Mouse (Mus musculus): ENCODE measurements around the gene Lrrtm1. TPM values are rescaled to one million over a fixed set of nuclear protein-coding genes. Genes with fewer than 3 reads are reported as not detected.

Lrrtm1 gene
- polyA plus RNA-seq, 1 experiment from 2014 or later: 2.4 TPM

DNA sequence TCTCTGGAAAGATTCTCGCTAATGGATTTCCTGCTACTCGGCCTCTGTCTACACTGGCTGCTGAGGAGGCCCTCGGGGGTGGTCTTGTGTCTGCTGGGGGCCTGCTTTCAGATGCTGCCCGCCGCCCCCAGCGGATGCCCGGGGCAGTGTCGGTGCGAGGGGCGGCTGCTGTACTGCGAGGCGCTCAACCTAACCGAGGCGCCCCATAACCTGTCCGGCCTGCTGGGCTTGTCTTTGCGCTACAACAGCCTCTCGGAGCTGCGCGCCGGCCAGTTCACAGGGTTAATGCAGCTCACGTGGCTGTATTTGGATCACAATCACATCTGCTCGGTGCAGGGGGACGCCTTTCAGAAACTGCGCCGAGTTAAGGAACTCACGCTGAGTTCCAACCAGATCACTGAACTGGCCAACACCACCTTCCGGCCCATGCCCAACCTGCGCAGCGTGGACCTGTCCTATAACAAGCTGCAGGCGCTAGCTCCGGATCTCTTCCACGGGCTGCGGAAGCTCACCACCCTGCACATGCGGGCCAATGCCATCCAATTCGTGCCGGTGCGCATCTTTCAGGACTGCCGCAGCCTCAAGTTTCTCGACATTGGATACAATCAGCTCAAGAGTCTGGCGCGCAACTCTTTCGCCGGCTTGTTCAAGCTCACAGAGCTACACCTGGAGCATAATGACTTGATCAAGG, 1.2 kb downstream of the Lrrtm1 start:
- H3K4me3 ChIP-seq: peak overlapping the region; percentile 58
- no peak for ATAC-seq (ENCODE audit: extremely low read depth, insufficient number of reproducible peaks, low FRiP score, low TSS enrichment)
- under 1% methylated on average over 43 of the region's 43 CpGs for WGBS
- H3K27me3 ChIP-seq (replicated peaks): peaks cover 80% of the 10 kb centered on the region
- H3K4me2 ChIP-seq: peak overlapping the region; percentile 94
- H3K4me1 ChIP-seq: peaks cover 19% of the 10 kb centered on the region
- H3K9ac ChIP-seq: peak overlapping the region; percentile 67
- no peaks in the 10 kb centered on the region for H3K36me3 ChIP-seq
- H3K9me3 ChIP-seq: no peaks in the 10 kb centered on the region
- no peak overlapping the region for H3K27ac ChIP-seq (replicated peaks)

DNA sequence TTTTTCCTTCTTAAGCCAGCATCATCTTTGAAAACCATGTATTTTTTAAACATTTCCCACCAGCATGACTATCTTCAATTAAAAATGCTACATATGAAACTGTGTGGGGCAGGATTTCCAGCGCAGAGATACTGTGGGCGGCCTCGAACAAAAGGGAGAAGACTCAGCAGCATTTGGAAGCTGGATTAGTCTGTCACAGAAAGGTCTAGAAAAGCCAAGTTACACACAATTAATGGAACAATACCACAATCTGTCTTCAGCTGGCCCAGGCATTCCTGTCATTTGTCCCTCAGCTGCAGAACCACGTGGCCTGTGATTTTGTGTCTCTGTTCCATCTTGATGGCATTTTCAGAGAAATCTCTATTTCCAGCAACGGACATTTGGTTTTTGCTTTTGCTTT, 11.0 kb downstream of the Lrrtm1 start:
- ATAC-seq (ENCODE audit: extremely low read depth, insufficient number of reproducible peaks, low FRiP score, low TSS enrichment): no peak
- H3K4me3 ChIP-seq: no peak overlapping the region
- no peak overlapping the region for H3K27ac ChIP-seq (replicated peaks)
- 69% methylated on average over 5 of the region's 5 CpGs for WGBS
- H3K4me2 ChIP-seq: no peak overlapping the region
- H3K4me1 ChIP-seq: peaks cover 4% of the 10 kb centered on the region; the same call in 1 of the 2 replicates
- no peaks in the 10 kb centered on the region for H3K36me3 ChIP-seq
- H3K9me3 ChIP-seq: no peaks in the 10 kb centered on the region
- H3K9ac ChIP-seq: no peak overlapping the region
- H3K27me3 ChIP-seq (replicated peaks): peaks cover 4% of the 10 kb centered on the region

DNA sequence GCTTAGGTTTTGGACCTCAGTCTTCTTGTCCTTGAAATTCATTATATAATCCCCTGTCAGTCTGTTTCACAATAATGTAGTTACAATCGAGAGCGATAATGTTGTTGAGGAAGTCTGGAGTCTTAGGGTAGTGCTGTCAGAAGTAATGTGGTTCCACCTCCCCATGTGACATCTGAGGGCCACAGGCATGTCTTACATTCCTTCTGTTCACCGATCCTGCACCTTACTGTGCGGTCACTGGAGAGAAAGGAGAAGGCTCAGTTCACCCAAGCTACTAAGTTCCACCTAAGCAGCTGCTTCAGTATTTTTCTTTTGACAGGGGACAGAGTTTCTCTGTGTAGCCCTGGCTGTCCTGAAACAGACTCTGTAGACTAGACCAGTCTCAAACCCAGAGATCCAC, 13.9 kb downstream of the Lrrtm1 start:
- Histone ChIP-seq H3K27ac (replicated peaks) (no peak overlapping the region), H3K4me2 (no peak overlapping the region), H3K4me1 (peaks cover 4% of the 10 kb centered on the region; the same call in 1 of the 2 replicates), H3K27me3 (replicated peaks) (no peaks in the 10 kb centered on the region), H3K9ac (no peak overlapping the region), H3K36me3 (no peaks in the 10 kb centered on the region), H3K4me3 (no peak overlapping the region), H3K9me3 (no peaks in the 10 kb centered on the region)
- ATAC-seq (ENCODE audit: extremely low read depth, insufficient number of reproducible peaks, low FRiP score, low TSS enrichment): no peak
- WGBS: 80% methylated on average over 4 of the region's 4 CpGs

DNA sequence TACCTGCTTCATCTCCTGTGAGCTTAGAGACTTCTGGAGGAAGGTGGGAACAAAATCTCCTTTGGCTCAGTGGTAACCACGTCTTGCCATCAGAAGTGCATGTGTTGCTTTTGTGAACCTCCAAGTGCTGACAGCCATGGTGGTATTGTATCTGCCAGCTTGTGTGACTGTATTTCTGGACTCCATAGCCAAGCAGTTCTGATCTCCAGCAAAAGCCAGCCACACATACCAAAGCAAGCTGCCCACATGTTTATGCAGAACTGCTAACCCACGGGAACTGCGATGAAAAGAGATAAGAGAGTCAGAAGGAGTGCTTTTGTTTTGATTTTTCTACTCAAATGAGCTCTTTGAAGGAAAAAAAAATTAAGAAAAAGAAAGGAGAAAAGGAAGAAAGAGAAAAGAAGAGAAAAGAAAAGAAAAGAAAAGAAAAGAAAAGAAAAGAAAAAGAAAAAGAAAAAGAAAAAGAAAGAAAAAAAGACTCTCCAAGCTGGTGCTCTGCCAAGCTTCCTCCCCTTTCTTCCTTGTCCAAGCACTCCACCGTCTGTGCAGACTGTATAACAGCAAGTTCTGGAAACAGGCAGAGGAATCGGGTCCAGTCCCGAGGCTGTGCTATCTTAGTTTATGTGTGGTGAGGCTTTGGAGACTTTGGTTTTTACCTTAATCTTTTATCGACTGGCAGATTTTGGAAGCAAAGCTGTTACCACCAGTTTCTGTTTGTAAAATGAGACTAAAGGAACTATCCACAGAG, 15.0 kb downstream of the Lrrtm1 start:
- Histone ChIP-seq H3K9ac (no peak overlapping the region), H3K36me3 (no peaks in the 10 kb centered on the region), H3K4me3 (no peak overlapping the region), H3K4me1 (peaks cover 4% of the 10 kb centered on the region; the same call in 1 of the 2 replicates), H3K9me3 (no peaks in the 10 kb centered on the region), H3K27me3 (replicated peaks) (no peaks in the 10 kb centered on the region), H3K4me2 (peak overlapping the region; percentile 38), H3K27ac (replicated peaks) (no peak overlapping the region)
- no peak for ATAC-seq (ENCODE audit: extremely low read depth, insufficient number of reproducible peaks, low FRiP score, low TSS enrichment)
- 27% methylated on average over 7 of the region's 7 CpGs for WGBS

DNA sequence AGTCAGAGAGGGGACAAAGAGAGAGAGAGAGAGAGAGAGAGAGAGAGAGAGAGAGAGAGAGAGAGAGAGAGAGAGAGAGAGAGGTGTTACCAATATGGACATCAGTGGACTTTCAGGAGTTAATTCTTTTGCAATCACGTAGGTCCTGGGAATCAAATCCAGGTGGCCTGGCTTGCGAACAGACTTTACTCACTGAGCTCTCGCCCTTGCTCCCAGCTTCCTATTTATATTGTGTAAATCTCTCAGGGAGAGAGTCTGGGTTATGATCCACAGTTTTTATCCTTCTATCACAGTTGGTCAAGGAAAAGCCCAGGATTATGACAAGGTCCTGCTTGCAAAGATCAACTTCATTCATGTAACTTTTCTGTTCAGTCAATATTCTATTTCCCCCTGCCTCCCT, 22.7 kb downstream of the Lrrtm1 start:
- WGBS: 61% methylated on average over 3 of the region's 3 CpGs
- H3K4me2 ChIP-seq: no peak overlapping the region
- no peak overlapping the region for H3K4me3 ChIP-seq
- no peaks in the 10 kb centered on the region for H3K27me3 ChIP-seq (replicated peaks)
- ATAC-seq (ENCODE audit: extremely low read depth, insufficient number of reproducible peaks, low FRiP score, low TSS enrichment): no peak
- H3K4me1 ChIP-seq: no peaks in the 10 kb centered on the region
- H3K9me3 ChIP-seq: no peaks in the 10 kb centered on the region
- no peak overlapping the region for H3K9ac ChIP-seq
- no peak overlapping the region for H3K27ac ChIP-seq (replicated peaks)
- H3K36me3 ChIP-seq: no peaks in the 10 kb centered on the region

DNA sequence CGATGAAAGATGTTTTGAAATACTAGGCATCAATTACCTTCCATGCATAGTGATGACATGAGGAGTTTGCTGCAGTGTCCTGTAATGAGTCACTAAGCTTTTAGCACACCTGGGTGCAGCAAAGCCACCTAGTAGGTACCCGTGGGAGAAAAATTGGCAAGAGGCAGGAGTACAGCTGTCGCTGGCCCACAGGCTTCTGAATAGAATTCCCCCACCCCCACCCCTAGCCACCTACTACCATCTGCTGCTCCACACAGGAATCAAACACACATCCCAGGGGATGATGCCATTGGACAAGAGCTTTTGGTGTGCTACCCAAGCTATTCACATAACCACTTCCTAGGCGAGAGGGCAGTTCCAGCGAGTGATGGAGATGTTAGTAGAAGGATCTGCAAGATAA, 36.3 kb downstream of the Lrrtm1 start:
- Histone ChIP-seq H3K36me3 (no peaks in the 10 kb centered on the region), H3K4me1 (no peaks in the 10 kb centered on the region), H3K27me3 (replicated peaks) (no peaks in the 10 kb centered on the region), H3K27ac (replicated peaks) (no peak overlapping the region), H3K4me3 (no peak overlapping the region), H3K9me3 (no peaks in the 10 kb centered on the region), H3K9ac (no peak overlapping the region), H3K4me2 (no peak overlapping the region)
- no peak for ATAC-seq (ENCODE audit: extremely low read depth, insufficient number of reproducible peaks, low FRiP score, low TSS enrichment)
- WGBS: 77% methylated on average over 5 of the region's 5 CpGs

DNA sequence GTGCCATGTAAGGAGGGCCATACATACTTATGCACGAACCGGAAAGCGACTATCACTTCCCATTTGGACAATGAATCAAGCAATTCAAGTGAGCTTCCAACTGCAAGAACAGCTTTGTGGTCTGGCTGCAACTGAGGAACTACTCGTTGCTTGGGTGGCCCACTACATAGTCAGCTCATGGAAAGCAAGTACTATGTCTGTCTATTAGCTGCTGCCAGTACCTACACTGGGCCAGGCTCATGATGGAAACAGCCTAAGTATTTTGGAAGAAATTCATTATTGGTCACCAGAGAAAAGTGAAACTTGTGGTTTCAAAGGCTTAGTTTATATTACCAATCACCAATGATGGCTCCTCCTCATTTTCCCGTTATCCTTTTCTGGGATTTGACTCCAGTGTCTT, 43.8 kb downstream of the Lrrtm1 start:
- Histone ChIP-seq H3K9me3 (no peaks in the 10 kb centered on the region), H3K36me3 (no peaks in the 10 kb centered on the region), H3K9ac (no peak overlapping the region), H3K27me3 (replicated peaks) (no peaks in the 10 kb centered on the region), H3K4me1 (no peaks in the 10 kb centered on the region), H3K4me2 (no peak overlapping the region), H3K4me3 (no peak overlapping the region), H3K27ac (replicated peaks) (no peak overlapping the region)
- 81% methylated on average over 5 of the region's 5 CpGs for WGBS
- no peak for ATAC-seq (ENCODE audit: extremely low read depth, insufficient number of reproducible peaks, low FRiP score, low TSS enrichment)

DNA sequence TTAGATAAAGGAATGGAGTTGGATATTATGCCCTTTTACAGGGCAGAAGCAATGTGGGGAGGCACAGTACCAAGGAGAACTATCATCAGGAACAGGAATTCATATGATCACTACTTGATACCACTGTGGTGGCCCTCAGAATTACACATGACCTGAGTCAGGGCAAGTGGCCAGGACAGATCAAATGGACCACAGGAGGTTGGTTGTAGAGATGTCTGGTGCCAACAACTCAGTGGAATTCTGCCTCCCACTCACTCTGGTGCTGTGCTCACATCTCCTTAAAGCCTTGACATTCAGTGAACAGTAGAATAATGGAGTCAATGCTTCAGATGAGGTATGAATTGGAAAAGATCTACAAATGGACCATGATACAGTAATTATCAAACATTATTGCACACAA, 45.9 kb downstream of the Lrrtm1 start:
- no peaks in the 10 kb centered on the region for H3K9me3 ChIP-seq
- no peak overlapping the region for H3K4me2 ChIP-seq
- no peaks in the 10 kb centered on the region for H3K4me1 ChIP-seq
- H3K36me3 ChIP-seq: no peaks in the 10 kb centered on the region
- H3K27me3 ChIP-seq (replicated peaks): no peaks in the 10 kb centered on the region
- H3K27ac ChIP-seq (replicated peaks): no peak overlapping the region
- no peak overlapping the region for H3K9ac ChIP-seq
- no peak overlapping the region for H3K4me3 ChIP-seq
- ATAC-seq (ENCODE audit: extremely low read depth, insufficient number of reproducible peaks, low FRiP score, low TSS enrichment): no peak

DNA sequence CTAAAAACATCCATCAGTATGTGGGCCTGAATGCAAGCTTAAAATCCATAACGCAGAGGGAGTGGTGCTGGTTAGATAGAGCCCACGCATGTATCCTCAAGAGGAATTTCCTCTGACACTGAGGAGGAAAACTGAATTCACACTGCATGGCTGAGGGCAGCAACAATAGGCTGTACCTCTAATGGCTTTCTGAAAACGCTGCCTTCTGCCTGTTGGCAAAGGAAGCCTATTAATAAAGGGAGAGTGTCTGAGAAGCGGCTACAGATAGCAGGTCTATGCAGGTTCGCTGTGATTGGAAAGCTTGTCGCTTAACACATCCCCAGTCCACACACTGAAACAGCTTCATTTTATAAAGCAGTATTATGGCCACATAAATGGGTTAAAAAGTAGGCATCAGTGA, 48.9 kb downstream of the Lrrtm1 start:
- Histone ChIP-seq H3K4me1 (no peaks in the 10 kb centered on the region), H3K27me3 (replicated peaks) (no peaks in the 10 kb centered on the region), H3K4me3 (no peak overlapping the region), H3K9me3 (no peaks in the 10 kb centered on the region), H3K4me2 (no peak overlapping the region), H3K36me3 (no peaks in the 10 kb centered on the region), H3K27ac (replicated peaks) (no peak overlapping the region), H3K9ac (no peak overlapping the region)
- no peak for ATAC-seq (ENCODE audit: extremely low read depth, insufficient number of reproducible peaks, low FRiP score, low TSS enrichment)
- 55% methylated on average over 6 of the region's 6 CpGs for WGBS

DNA sequence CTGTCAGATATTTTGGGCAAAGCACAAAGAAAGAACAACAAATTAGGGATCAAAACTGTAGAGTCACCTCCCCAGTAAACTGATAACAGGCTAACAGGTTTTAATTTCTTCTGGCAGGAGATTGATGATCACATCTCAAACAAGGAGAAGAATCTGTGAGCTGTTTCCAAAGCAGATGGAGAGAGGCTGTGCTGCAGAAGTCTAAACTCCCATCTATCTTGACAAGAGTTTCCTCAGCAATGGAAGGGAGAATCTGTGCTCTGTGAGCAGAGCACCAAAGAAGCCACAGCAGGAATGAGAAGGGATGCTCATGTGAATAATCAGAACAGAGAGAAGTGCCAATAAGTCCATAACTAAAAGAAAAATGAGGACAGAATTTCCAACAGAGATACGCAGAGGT, 58.8 kb downstream of the Lrrtm1 start:
- Histone ChIP-seq H3K4me3 (no peak overlapping the region), H3K36me3 (no peaks in the 10 kb centered on the region), H3K9me3 (no peaks in the 10 kb centered on the region), H3K27ac (replicated peaks) (no peak overlapping the region), H3K9ac (no peak overlapping the region), H3K4me1 (no peaks in the 10 kb centered on the region), H3K4me2 (no peak overlapping the region), H3K27me3 (replicated peaks) (no peaks in the 10 kb centered on the region)
- WGBS: 73% methylated on average over 1 of the region's 1 CpGs
- no peak for ATAC-seq (ENCODE audit: extremely low read depth, insufficient number of reproducible peaks, low FRiP score, low TSS enrichment)

DNA sequence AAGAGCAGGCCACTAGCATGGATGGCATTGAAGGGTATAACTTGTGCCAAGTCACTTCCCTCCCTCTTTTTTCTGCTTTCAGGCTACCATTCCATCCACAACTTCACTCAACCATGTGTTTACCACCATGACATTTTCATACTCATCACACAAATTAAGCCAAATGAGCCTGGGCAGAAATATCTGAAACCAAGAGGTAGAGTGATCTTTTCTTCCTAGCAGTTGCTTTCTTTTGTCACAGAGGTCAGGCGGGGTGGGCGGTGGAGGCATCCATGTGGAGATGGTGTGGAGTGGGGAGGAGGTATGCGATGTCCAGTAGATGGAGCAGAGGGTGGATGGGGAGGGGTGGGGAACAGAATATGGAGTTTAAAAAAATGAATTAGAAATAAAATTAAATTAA, 64.3 kb downstream of the Lrrtm1 start:
- Histone ChIP-seq H3K4me2 (no peak overlapping the region), H3K9ac (no peak overlapping the region), H3K4me1 (no peaks in the 10 kb centered on the region), H3K27ac (replicated peaks) (no peak overlapping the region), H3K36me3 (no peaks in the 10 kb centered on the region), H3K9me3 (no peaks in the 10 kb centered on the region), H3K4me3 (no peak overlapping the region), H3K27me3 (replicated peaks) (no peaks in the 10 kb centered on the region)
- no peak for ATAC-seq (ENCODE audit: extremely low read depth, insufficient number of reproducible peaks, low FRiP score, low TSS enrichment)
- 87% methylated on average over 3 of the region's 3 CpGs for WGBS

All from heart, embryonic 13.5 days (tissue).